13 mouse cellular contexts compared by ENCODE assay signal in the genomic region with DNA sequence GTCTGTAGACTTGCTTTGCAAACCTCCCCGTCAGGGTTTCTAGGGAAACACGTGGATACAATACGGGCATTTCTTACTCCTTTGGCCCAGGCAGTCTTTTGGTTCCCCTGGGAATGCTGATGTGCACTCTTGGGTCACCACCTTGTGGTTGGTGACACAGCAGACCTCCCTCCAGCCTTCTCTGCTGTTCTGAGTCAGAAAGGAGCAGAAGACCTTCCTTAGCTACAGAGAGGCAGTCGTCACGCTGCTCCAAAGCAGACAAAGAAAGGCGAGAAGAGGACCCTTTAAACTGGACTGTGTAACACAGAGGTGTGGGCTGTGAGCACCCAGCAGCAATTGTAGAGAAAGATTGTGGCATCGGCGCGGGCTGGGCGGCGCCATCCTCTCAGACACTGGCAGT. TPM values are rescaled to one million over a fixed set of nuclear protein-coding genes. Genes with fewer than 3 reads are reported as not detected.
A peak's percentile ranks its signal among the peaks of the same experiment; 100 is the strongest.
DNase-seq lines count a peak whose midpoint lies in the region; ATAC-seq lines count a peak whose summit lies in the region.
"Had no signal": no experiment of that assay in that cellular context is flagged by ENCODE, and none has a peak within 500 bp of the region (broad histone marks: within the 10 kb centered on the region; RNA-seq: fewer than 3 reads in every experiment).

No protein-coding gene starts in this region.

- no peak overlapping the region for H3K9ac ChIP-seq in lung, embryonic 15.5 days
- H3K9ac ChIP-seq in hindbrain, embryonic 14.5 days: peak overlapping the region; percentile 51
- 0 out of 2 replicates have a peak overlapping the region, but pooled peaks have one; percentile 6 for H3K9ac ChIP-seq in neural tube, embryonic 15.5 days (replicated peaks)
- no peak overlapping the region for H3K9ac ChIP-seq in liver, embryonic 11.5 days (ENCODE audit: low read depth, low read length)

- no peak overlapping the region for H3K4me3 ChIP-seq in lung, embryonic 15.5 days
- H3K4me3 ChIP-seq in hindbrain, embryonic 14.5 days (replicated peaks; ENCODE audit: low read length): no peak overlapping the region
- H3K4me3 ChIP-seq in neural tube, embryonic 15.5 days (replicated peaks): no peak overlapping the region
- H3K4me3 ChIP-seq in liver, embryonic 11.5 days (ENCODE audit: low read depth, low read length): no peak overlapping the region

- peak overlapping the region; percentile 77 for H3K27ac ChIP-seq in lung, embryonic 15.5 days
- H3K27ac ChIP-seq in hindbrain, embryonic 14.5 days: peak overlapping the region; percentile 91
- peak overlapping the region; percentile 89 for H3K27ac ChIP-seq in neural tube, embryonic 15.5 days (replicated peaks)
- H3K27ac ChIP-seq in liver, embryonic 11.5 days (ENCODE audit: low read depth, low read length): no peak overlapping the region

- peaks cover 17% of the 10 kb centered on the region for H3K4me1 ChIP-seq in lung, embryonic 15.5 days
- peaks cover 39% of the 10 kb centered on the region for H3K4me1 ChIP-seq in hindbrain, embryonic 14.5 days (replicated peaks; ENCODE audit: control insufficient read depth, insufficient read depth, low read length)
- peaks cover 33% of the 10 kb centered on the region for H3K4me1 ChIP-seq in neural tube, embryonic 15.5 days
- 0 out of 2 replicates have a peak, but pooled peaks cover 2% of the 10 kb centered on the region for H3K4me1 ChIP-seq in liver, embryonic 11.5 days (replicated peaks; ENCODE audit: control insufficient read depth, insufficient read depth, low read length)

- H3K4me2 ChIP-seq in lung, embryonic 15.5 days: peak overlapping the region; percentile 21; the same call in 1 of the 2 replicates
- peak overlapping the region; percentile 1 for H3K4me2 ChIP-seq in hindbrain, embryonic 14.5 days (replicated peaks)
- H3K4me2 ChIP-seq in neural tube, embryonic 15.5 days: peak overlapping the region; percentile 21
- no peak overlapping the region for H3K4me2 ChIP-seq in liver, embryonic 11.5 days

- no peak for DNase-seq in lung, postnatal 14 days
- peak; percentile 47 for DNase-seq in embryo, embryonic 11 days
- peak; percentile 65 for DNase-seq in hindbrain, embryonic 14.5 days (ENCODE audit: low spot score)
- no peak for DNase-seq in thymus, postnatal 0 days (ENCODE audit: low spot score)
- DNase-seq in gastrocnemius, postnatal 4 days (ENCODE audit: low spot score in 2 of 2): no peak
- no peak for DNase-seq in liver, embryonic 11.5 days (ENCODE audit: low spot score)
- DNase-seq: cerebellum, adult 9-10 months; gastrocnemius, postnatal 14 days; thymus, postnatal 14 days had no signal

- no peaks in the 10 kb centered on the region for H3K9me3 ChIP-seq in lung, embryonic 15.5 days
- no peaks in the 10 kb centered on the region for H3K9me3 ChIP-seq in hindbrain, embryonic 14.5 days (ENCODE audit: control insufficient read depth, low read length)
- no peaks in the 10 kb centered on the region for H3K9me3 ChIP-seq in neural tube, embryonic 15.5 days (replicated peaks)
- no peaks in the 10 kb centered on the region for H3K9me3 ChIP-seq in liver, embryonic 11.5 days (ENCODE audit: control insufficient read depth, low read length)

- peak; percentile 43; the same call in 1 of the 2 replicates for ATAC-seq in lung, embryonic 15.5 days (ENCODE audit: borderline replicate concordance, extremely low read depth, low FRiP score, low TSS enrichment)
- peak; percentile 48 for ATAC-seq in hindbrain, embryonic 14.5 days (ENCODE audit: low FRiP score)
- ATAC-seq in neural tube, embryonic 15.5 days (ENCODE audit: low FRiP score): peak; percentile 48
- no peak for ATAC-seq in liver, embryonic 11.5 days (replicated peaks; ENCODE audit: low FRiP score)

- H3K27me3 ChIP-seq in lung, embryonic 15.5 days: no peaks in the 10 kb centered on the region
- no peaks in the 10 kb centered on the region for H3K27me3 ChIP-seq in hindbrain, embryonic 14.5 days (ENCODE audit: control insufficient read depth, insufficient read depth, low read length)
- no peaks in the 10 kb centered on the region for H3K27me3 ChIP-seq in neural tube, embryonic 15.5 days (replicated peaks)
- H3K27me3 ChIP-seq in liver, embryonic 11.5 days (replicated peaks; ENCODE audit: control insufficient read depth, insufficient read depth, low read length): no peaks in the 10 kb centered on the region

- 43% methylated on average over 11 of the region's 11 CpGs for WGBS in lung, embryonic 15.5 days
- 13% methylated on average over 11 of the region's 11 CpGs for WGBS in hindbrain, embryonic 14.5 days
- WGBS in neural tube, embryonic 15.5 days: 14% methylated on average over 11 of the region's 11 CpGs
- WGBS in liver, embryonic 11.5 days: 51% methylated on average over 11 of the region's 11 CpGs

- no peaks in the 10 kb centered on the region for H3K36me3 ChIP-seq in lung, embryonic 15.5 days
- no peaks in the 10 kb centered on the region for H3K36me3 ChIP-seq in hindbrain, embryonic 14.5 days (replicated peaks; ENCODE audit: control insufficient read depth, insufficient read depth)
- no peaks in the 10 kb centered on the region for H3K36me3 ChIP-seq in neural tube, embryonic 15.5 days
- H3K36me3 ChIP-seq in liver, embryonic 11.5 days (ENCODE audit: control insufficient read depth, insufficient read depth, low read length): no peaks in the 10 kb centered on the region

RNA-seq across cellular contexts. Expression of a gene that starts 5.7 kb away (rescaled TPM):
- polyA plus RNA-seq in lung, embryonic 15.5 days (2015; fragmentation: Nextera tagmentation; extraction: Ambion mirVana): 18.0 and 19.2 TPM in 2 replicates
- polyA plus RNA-seq in hindbrain, embryonic 14.5 days (2014; fragmentation: Nextera tagmentation; extraction: Ambion mirVana): 46.8 and 52.1 TPM in 2 replicates
- 37.2 and 40.8 TPM in 2 replicates for polyA plus RNA-seq in neural tube, embryonic 15.5 days (2015; fragmentation: Nextera tagmentation; extraction: Ambion mirVana)
- 18.8 and 20.1 TPM in 2 replicates for polyA plus RNA-seq in thymus, postnatal 0 days (2015; fragmentation: Nextera tagmentation; extraction: Ambion mirVana)
- 10 to 100 TPM; 21.5 to 31.1 TPM for total RNA-seq in gastrocnemius, postnatal 4 days (2021)
- 23.8 and 28.1 TPM in 2 replicates for polyA plus RNA-seq in liver, embryonic 11.5 days (2014; fragmentation: Nextera tagmentation; extraction: Ambion mirVana)

RNA-seq across cellular contexts. Expression of a gene that starts 49.1 kb away (rescaled TPM):
- polyA plus RNA-seq in lung, embryonic 15.5 days (2015; fragmentation: Nextera tagmentation; extraction: Ambion mirVana): 0.12 TPM in 1 of 2 replicates, not detected in the other
- 14.9 and 15.6 TPM in 2 replicates for polyA plus RNA-seq in hindbrain, embryonic 14.5 days (2014; fragmentation: Nextera tagmentation; extraction: Ambion mirVana)
- polyA plus RNA-seq in neural tube, embryonic 15.5 days (2015; fragmentation: Nextera tagmentation; extraction: Ambion mirVana): 18.2 and 19.4 TPM in 2 replicates
- polyA plus RNA-seq in thymus, postnatal 0 days (2015; fragmentation: Nextera tagmentation; extraction: Ambion mirVana): 0.05 TPM in 2 replicates
- total RNA-seq in gastrocnemius, postnatal 4 days (2021): not detected
- polyA plus RNA-seq in liver, embryonic 11.5 days (2014; fragmentation: Nextera tagmentation; extraction: Ambion mirVana): 0.05 and 0.08 TPM in 2 replicates
- total RNA-seq: gastrocnemius, postnatal 14 days had no signal
- polyA plus RNA-seq: large intestine, adult 2 months; liver, embryonic 16.5 days had no signal

RNA-seq across cellular contexts. Expression of a gene that starts 56.6 kb away (rescaled TPM):
- polyA plus RNA-seq in lung, embryonic 15.5 days (2015; fragmentation: Nextera tagmentation; extraction: Ambion mirVana): 49.4 and 50.0 TPM in 2 replicates
- 64.5 and 65.5 TPM in 2 replicates for polyA plus RNA-seq in hindbrain, embryonic 14.5 days (2014; fragmentation: Nextera tagmentation; extraction: Ambion mirVana)
- 53.3 and 69.9 TPM in 2 replicates for polyA plus RNA-seq in neural tube, embryonic 15.5 days (2015; fragmentation: Nextera tagmentation; extraction: Ambion mirVana)
- 13.1 and 15.5 TPM in 2 replicates for polyA plus RNA-seq in thymus, postnatal 0 days (2015; fragmentation: Nextera tagmentation; extraction: Ambion mirVana)
- total RNA-seq in gastrocnemius, postnatal 4 days (2021): 10 to 100 TPM; 43.2 to 44.8 TPM
- 9.7 and 9.8 TPM in 2 replicates for polyA plus RNA-seq in liver, embryonic 11.5 days (2014; fragmentation: Nextera tagmentation; extraction: Ambion mirVana)

Comparison
In these comparisons a context has a peak if more than half of its experiments do, and no peak if none do; other contexts are left out.
1. H3K9ac ChIP-seq: peak in hindbrain, embryonic 14.5 days (single experiment) and neural tube, embryonic 15.5 days (single experiment); none in lung, embryonic 15.5 days (single experiment) and liver, embryonic 11.5 days (single experiment).
2. DNase-seq: peak in embryo, embryonic 11 days (single experiment) and hindbrain, embryonic 14.5 days (single experiment); none in lung, postnatal 14 days (single experiment), thymus, postnatal 0 days (single experiment), gastrocnemius, postnatal 4 days (0 of 2) and liver, embryonic 11.5 days (single experiment).
3. RNA of a gene that starts 49.1 kb away (polyA plus RNA-seq): 18.2 to 19.4 TPM in neural tube, embryonic 15.5 days and 14.9 to 15.6 TPM in hindbrain, embryonic 14.5 days; 0.12 TPM in lung, embryonic 15.5 days, 0.05 to 0.08 TPM in liver, embryonic 11.5 days and 0.05 TPM in thymus, postnatal 0 days; every median in the first group is over 10 times any median in the second.